In the genomic region with DNA sequence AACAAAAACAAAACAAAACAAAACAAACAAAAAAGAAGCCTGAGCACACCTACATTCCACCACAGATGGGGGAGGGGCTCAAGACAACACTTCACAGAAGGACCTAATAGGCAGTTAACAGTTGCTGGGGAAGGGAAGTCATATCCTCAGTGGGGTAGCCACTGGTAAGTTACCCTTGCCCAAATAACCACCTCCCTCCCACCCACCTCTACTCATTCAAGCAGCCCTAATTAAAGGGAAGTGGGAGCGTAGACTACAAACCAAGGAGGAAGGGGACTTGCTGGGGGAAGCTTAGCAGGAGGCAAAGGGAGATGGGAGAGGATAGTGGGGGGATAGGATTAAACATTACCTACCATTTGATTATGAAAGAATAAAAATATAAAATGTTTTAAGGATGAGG, we compare ENCODE assay signal across 18 mouse cellular contexts.
"Had no signal": no experiment of that assay in that cellular context is flagged by ENCODE, and none has a peak within 500 bp of the region (broad histone marks: within the 10 kb centered on the region; RNA-seq: fewer than 3 reads in every experiment).

No protein-coding gene starts in this region.

- H3K4me3 ChIP-seq: liver, embryonic 15.5 days; lung, embryonic 15.5 days; midbrain, embryonic 10.5 days; midbrain, embryonic 12.5 days; neural tube, embryonic 12.5 days; stomach, embryonic 15.5 days had no signal

- H3K4me1 ChIP-seq: liver, embryonic 15.5 days; lung, embryonic 15.5 days; midbrain, embryonic 10.5 days; midbrain, embryonic 12.5 days; neural tube, embryonic 12.5 days; stomach, embryonic 15.5 days had no signal

- H3K27ac ChIP-seq: liver, embryonic 15.5 days; lung, embryonic 15.5 days; macrophage; midbrain, embryonic 10.5 days; midbrain, embryonic 12.5 days; neural tube, embryonic 12.5 days; stomach, embryonic 15.5 days; stomach, postnatal 0 days had no signal

- ATAC-seq: liver, postnatal 0 days; lung, postnatal 0 days had no signal

- H3K9ac ChIP-seq: liver, embryonic 15.5 days; liver, postnatal 0 days; lung, embryonic 15.5 days; midbrain, embryonic 12.5 days; neural tube, embryonic 12.5 days; stomach, embryonic 15.5 days had no signal

- H3K4me2 ChIP-seq: liver, embryonic 15.5 days; lung, embryonic 15.5 days; midbrain, embryonic 12.5 days; neural tube, embryonic 12.5 days; stomach, embryonic 15.5 days had no signal

- H3K9me3 ChIP-seq: liver, embryonic 15.5 days; lung, embryonic 15.5 days; midbrain, embryonic 10.5 days; midbrain, embryonic 12.5 days; neural tube, embryonic 12.5 days; stomach, embryonic 15.5 days had no signal

- DNase-seq: liver, postnatal 0 days; lung, adult 2 months; lung, postnatal 14 days; lung, postnatal 36 days; midbrain, embryonic 14.5 days; right cerebral cortex, postnatal 14 days; thymus, adult 2 months; thymus, postnatal 25 days; thymus, postnatal 4 days had no signal

- H3K27me3 ChIP-seq: liver, embryonic 15.5 days; lung, embryonic 15.5 days; midbrain, embryonic 12.5 days; neural tube, embryonic 12.5 days; stomach, embryonic 15.5 days had no signal
